Comparison of ENCODE assay signal across 9 mouse cellular contexts in the genomic region with DNA sequence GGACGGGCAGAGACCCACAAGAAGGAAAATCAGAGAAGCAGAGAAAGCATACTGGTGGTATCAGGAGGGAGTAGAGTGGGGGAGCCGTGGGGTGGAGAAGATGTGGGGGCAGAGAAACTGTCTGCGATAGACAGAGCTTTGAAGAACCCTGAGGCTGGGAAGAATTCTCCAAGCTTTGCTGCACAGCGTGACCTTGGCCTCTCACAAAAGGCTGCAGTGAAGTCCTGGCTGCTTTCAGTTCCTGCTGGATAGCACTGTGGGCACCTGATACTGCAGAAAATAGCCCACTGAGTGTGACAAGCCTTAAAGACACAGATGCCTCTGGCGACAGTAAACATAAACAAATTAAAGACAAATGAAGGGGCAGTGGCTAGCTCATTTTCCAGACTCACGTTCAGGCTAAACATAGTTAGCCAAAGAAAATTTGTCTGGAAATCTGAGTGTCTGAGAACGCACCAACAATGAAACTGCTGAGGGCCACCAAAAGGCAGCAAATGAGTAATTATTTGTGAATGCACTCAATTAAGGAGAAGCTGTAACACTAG.
DNase-seq lines count a peak whose midpoint lies in the region; ATAC-seq lines count a peak whose summit lies in the region.
"Had no signal": no experiment of that assay in that cellular context is flagged by ENCODE, and none has a peak within 500 bp of the region (broad histone marks: within the 10 kb centered on the region; RNA-seq: fewer than 3 reads in every experiment).

No protein-coding gene starts in this region.

- no peak overlapping the region for H3K9ac ChIP-seq in hindbrain, embryonic 13.5 days
- H3K9ac ChIP-seq in hindbrain, embryonic 16.5 days (ENCODE audit: low read depth, low read length) = no peak overlapping the region
- peak overlapping the region; percentile 45 for H3K9ac ChIP-seq in heart, embryonic 13.5 days

- H3K9me3 ChIP-seq in hindbrain, embryonic 13.5 days = no peaks in the 10 kb centered on the region
- no peaks in the 10 kb centered on the region for H3K9me3 ChIP-seq in hindbrain, embryonic 16.5 days (ENCODE audit: control insufficient read depth, low read length)
- H3K9me3 ChIP-seq in heart, embryonic 13.5 days = no peaks in the 10 kb centered on the region

- H3K27me3 ChIP-seq in hindbrain, embryonic 13.5 days = peaks cover 20% of the 10 kb centered on the region
- no peaks in the 10 kb centered on the region for H3K27me3 ChIP-seq in hindbrain, embryonic 16.5 days (replicated peaks; ENCODE audit: control insufficient read depth, insufficient read depth, low read length)
- H3K27me3 ChIP-seq in heart, embryonic 13.5 days (replicated peaks) = no peaks in the 10 kb centered on the region

- 39% methylated on average over 7 of the region's 7 CpGs for WGBS in hindbrain, embryonic 13.5 days
- WGBS in hindbrain, embryonic 16.5 days = 31% methylated on average over 7 of the region's 7 CpGs
- 40% methylated on average over 7 of the region's 7 CpGs for WGBS in heart, embryonic 13.5 days

- H3K27ac ChIP-seq in hindbrain, embryonic 13.5 days = 0 out of 2 replicates have a peak overlapping the region, but pooled peaks have one; percentile 40
- H3K27ac ChIP-seq in hindbrain, embryonic 16.5 days (ENCODE audit: low read depth, low read length) = no peak overlapping the region
- H3K27ac ChIP-seq in heart, embryonic 13.5 days (replicated peaks) = peak overlapping the region; percentile 71

- ATAC-seq in hindbrain, embryonic 13.5 days (ENCODE audit: low FRiP score) = no peak
- no peak for ATAC-seq in hindbrain, embryonic 16.5 days
- no peak for ATAC-seq in heart, embryonic 13.5 days (ENCODE audit: extremely low read depth, insufficient number of reproducible peaks, low FRiP score, low TSS enrichment)

- H3K4me3 ChIP-seq in hindbrain, embryonic 13.5 days = no peak overlapping the region
- no peak overlapping the region for H3K4me3 ChIP-seq in hindbrain, embryonic 16.5 days (ENCODE audit: low read length)
- H3K4me3 ChIP-seq in heart, embryonic 13.5 days = no peak overlapping the region

- peaks cover 19% of the 10 kb centered on the region for H3K4me1 ChIP-seq in hindbrain, embryonic 13.5 days (replicated peaks)
- H3K4me1 ChIP-seq in hindbrain, embryonic 16.5 days (ENCODE audit: control insufficient read depth, insufficient read depth, low read depth, low read length) = peaks cover 3% of the 10 kb centered on the region; the same call in 1 of the 2 replicates
- H3K4me1 ChIP-seq in heart, embryonic 13.5 days = peaks cover 18% of the 10 kb centered on the region

- peak; percentile 30 to 36 for DNase-seq in right cerebral cortex, postnatal 10 days (ENCODE audit: low spot score in 2 of 2)
- no peak for DNase-seq in right cerebral cortex, postnatal 14 days
- peak; percentile 25 for DNase-seq in testis, postnatal 14 days (ENCODE audit: low spot score)
- no peak for DNase-seq in cerebellum, postnatal 4 days (ENCODE audit: low spot score in 2 of 2)
- DNase-seq in right cerebral cortex, adult 18-20 months = no peak
- DNase-seq: kidney, adult 11 months had no signal

- H3K36me3 ChIP-seq in hindbrain, embryonic 13.5 days = no peaks in the 10 kb centered on the region
- H3K36me3 ChIP-seq in hindbrain, embryonic 16.5 days (ENCODE audit: control insufficient read depth, insufficient read depth, low read length) = no peaks in the 10 kb centered on the region
- no peaks in the 10 kb centered on the region for H3K36me3 ChIP-seq in heart, embryonic 13.5 days

- H3K4me2 ChIP-seq in hindbrain, embryonic 13.5 days = no peak overlapping the region
- no peak overlapping the region for H3K4me2 ChIP-seq in hindbrain, embryonic 16.5 days (ENCODE audit: low read length)
- no peak overlapping the region for H3K4me2 ChIP-seq in heart, embryonic 13.5 days

Comparison
In these comparisons a context has a peak if more than half of its experiments do, and no peak if none do; other contexts are left out.
1. DNase-seq: peak in right cerebral cortex, postnatal 10 days (2 of 2) and testis, postnatal 14 days (single experiment); none in right cerebral cortex, postnatal 14 days (single experiment), cerebellum, postnatal 4 days (0 of 2) and right cerebral cortex, adult 18-20 months (single experiment).